Comparison of ENCODE assay signal across 9 mouse cellular contexts in the genomic region with DNA sequence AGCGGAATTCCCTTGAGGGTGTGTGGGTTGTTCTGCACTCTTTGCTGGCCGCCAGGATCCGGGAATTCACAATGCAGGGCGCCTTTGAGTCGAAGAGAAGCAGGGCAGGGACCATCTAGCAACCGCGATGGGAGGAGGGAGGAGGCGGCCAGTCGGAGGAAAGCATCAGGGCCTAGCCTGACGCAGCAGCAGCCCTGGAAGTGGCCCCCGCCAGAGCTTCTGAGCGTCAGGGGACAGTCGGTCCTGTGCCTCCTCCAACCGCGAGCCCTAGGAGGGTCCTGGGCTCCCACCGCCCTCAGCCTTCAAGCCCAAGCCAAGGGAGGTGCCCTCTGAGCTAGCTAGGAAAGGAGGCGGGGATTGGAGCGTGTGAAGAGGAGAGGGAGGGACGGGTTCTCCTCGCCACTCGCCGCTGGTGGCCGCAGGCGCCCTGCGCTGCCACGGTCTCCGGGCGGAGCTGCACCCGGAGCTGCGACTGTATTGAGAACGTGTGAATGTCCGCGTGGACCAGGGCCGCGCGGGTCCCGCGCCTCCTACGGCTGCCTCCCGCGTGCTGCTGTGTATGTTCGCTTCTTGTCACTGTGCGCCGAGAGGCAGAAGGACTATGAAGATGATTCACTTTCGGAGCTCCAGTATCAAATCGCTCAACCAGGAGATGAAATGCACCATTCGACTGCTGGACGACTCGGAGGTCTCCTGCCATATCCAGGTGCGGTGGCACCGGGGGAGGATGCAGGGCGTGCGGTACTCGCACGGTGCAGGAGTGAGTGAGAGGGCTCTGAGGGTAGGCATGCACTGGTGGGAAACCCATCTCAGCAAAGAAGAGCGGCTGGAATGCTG. TPM values are rescaled to one million over a fixed set of nuclear protein-coding genes. Genes with fewer than 3 reads are reported as not detected.
A peak's percentile ranks its signal among the peaks of the same experiment; 100 is the strongest.
DNase-seq lines count a peak whose midpoint lies in the region; ATAC-seq lines count a peak whose summit lies in the region.
"Had no signal": no experiment of that assay in that cellular context is flagged by ENCODE, and none has a peak within 500 bp of the region (broad histone marks: within the 10 kb centered on the region; RNA-seq: fewer than 3 reads in every experiment).

TSS of gene Frmd3 (plus strand) at position 232 of the 837 bp plus-strand sequence.

- peak within 1 kb of the TSS; percentile 73 for H3K4me2 ChIP-seq in hindbrain, embryonic 16.5 days (ENCODE audit: low read length)

- H3K36me3 ChIP-seq in hindbrain, embryonic 16.5 days (ENCODE audit: control insufficient read depth, insufficient read depth, low read length): no peaks in the 10 kb centered on the region

- peak within 1 kb of the TSS; percentile 94 for H3K27ac ChIP-seq in hindbrain, embryonic 16.5 days (ENCODE audit: low read depth, low read length)
- H3K27ac ChIP-seq: macrophage had no signal

- peak within 1 kb of the TSS; percentile 72 for H3K4me3 ChIP-seq in hindbrain, embryonic 16.5 days (ENCODE audit: low read length)

- peaks cover 4% of the 10 kb centered on the region for H3K4me1 ChIP-seq in hindbrain, embryonic 16.5 days (ENCODE audit: control insufficient read depth, insufficient read depth, low read depth, low read length)

- H3K9me3 ChIP-seq in hindbrain, embryonic 16.5 days (ENCODE audit: control insufficient read depth, low read length): no peaks in the 10 kb centered on the region

- no peaks in the 10 kb centered on the region for H3K27me3 ChIP-seq in hindbrain, embryonic 16.5 days (replicated peaks; ENCODE audit: control insufficient read depth, insufficient read depth, low read length)

- peak; percentile 54 for DNase-seq in layer of hippocampus, adult 11-12 months (ENCODE audit: low spot score)
- DNase-seq in layer of hippocampus, adult 9-10 months (ENCODE audit: low spot score): no peak
- peak; percentile 46 to 66 for DNase-seq in cerebellum, postnatal 4 days (ENCODE audit: low spot score in 2 of 2)
- DNase-seq in gastrocnemius, adult 18-20 months (ENCODE audit: low spot score): peak; percentile 9
- peak; percentile 77 to 80 for DNase-seq in left cerebral cortex, postnatal 25 days (ENCODE audit: low spot score in 2 of 2)
- DNase-seq in neural tube, embryonic 10.5 days (ENCODE audit: extremely low spot score, low spot score): peak; percentile 73
- peak; percentile 3 for DNase-seq in urinary bladder, postnatal 25 days (ENCODE audit: low spot score)

- WGBS in hindbrain, embryonic 16.5 days: under 1% methylated on average over 56 of the region's 56 CpGs

- intact Hi-C loops in left cerebral cortex, postnatal 25 days (cut with DNase I): loop anchor here (5.0 kb wide), 1 partner anchor 39 kb away; no protein-coding TSS in a partner anchor

- H3K9ac ChIP-seq in hindbrain, embryonic 16.5 days (ENCODE audit: low read depth, low read length): peak within 1 kb of the TSS; percentile 86

- ATAC-seq in hindbrain, embryonic 16.5 days: peak; percentile 95

RNA-seq across cellular contexts. Expression of gene Frmd3, which starts in this region (rescaled TPM):
- under 1 TPM; 0.21 to 0.30 TPM for total RNA-seq in gastrocnemius, adult 18-20 months (2021)
- 34.9 and 37.3 TPM in 2 replicates for polyA plus RNA-seq in hindbrain, embryonic 16.5 days (2015; fragmentation: Nextera tagmentation; extraction: Ambion mirVana)
- 1 to 10 TPM; 7.4 to 9.0 TPM for total RNA-seq in left cerebral cortex, postnatal 25 days (2021)
- polyA plus RNA-seq: macrophage had no signal

Comparison
In these comparisons a context has a peak if more than half of its experiments do, and no peak if none do; other contexts are left out.
1. RNA of gene Frmd3 (total RNA-seq): 7.4 to 9.0 TPM in left cerebral cortex, postnatal 25 days; 0.21 to 0.30 TPM in gastrocnemius, adult 18-20 months; every median in the first group is over 4 times any median in the second.
2. Peak in DNase-seq in gastrocnemius, adult 18-20 months; RNA of the gene not detected or under 1 TPM.